Mouse (Mus musculus) liver, embryonic 16.5 days (tissue): Measurements from ENCODE around the gene Fbxo46. TPM values are rescaled to one million over a fixed set of nuclear protein-coding genes. Genes with fewer than 3 reads are reported as not detected.

Experiments used
- ATAC-seq: fragments of 200-750 bp; cut with Nextera tagmentation; 2 replicates; pipeline ENCODE4 v1.8.0; 2017; ENCODE audit warnings: low read depth, mild to moderate bottlenecking, moderate number of reproducible peaks, moderate library complexity
- H3K27ac ChIP-seq: fragments of 300-500 bp; sonication (generic); 2 replicates; pipeline ENCODE4 v1.5.1; 2014; ENCODE audit warnings: mild to moderate bottlenecking, low read length
- H3K27me3 ChIP-seq: fragments of 300-500 bp; sonication (generic); 2 replicates; pipeline ENCODE4 v1.6.1; 2014; ENCODE audit warnings: low read depth, low read length, mixed read lengths; ENCODE audit not compliant: control insufficient read depth, insufficient read depth
- H3K36me3 ChIP-seq: fragments of 300-500 bp; sonication (generic); 2 replicates; pipeline ENCODE4 v1.6.1; 2014; ENCODE audit warnings: mild to moderate bottlenecking; ENCODE audit not compliant: control insufficient read depth, insufficient read depth
- H3K4me1 ChIP-seq: fragments of 300-500 bp; sonication (generic); 2 replicates; pipeline ENCODE4 v1.6.1; 2014; ENCODE audit warnings: low read depth, low read length, mixed read lengths; ENCODE audit not compliant: control insufficient read depth
- H3K4me2 ChIP-seq: fragments of 300-500 bp; sonication (generic); 2 replicates; pipeline ENCODE4 v1.6.1; 2014; ENCODE audit warnings: low read depth, low read length, mixed read lengths
- H3K4me3 ChIP-seq: fragments of 300-500 bp; sonication (generic); 2 replicates; pipeline ENCODE4 v1.5.1; 2014; ENCODE audit warnings: low read depth, mild to moderate bottlenecking, low read length
- H3K9ac ChIP-seq: fragments of 300-500 bp; sonication (generic); 2 replicates; pipeline ENCODE4 v1.6.1; 2014; ENCODE audit warnings: low read depth, low read length
- H3K9me3 ChIP-seq: fragments of 300-500 bp; sonication (generic); replicated peaks from 2 replicates; pipeline ENCODE4 v1.6.1; 2016; ENCODE audit warnings: low read length; ENCODE audit not compliant: control insufficient read depth
- WGBS: fragments of 180-500 bp; shearing (Covaris S2); extraction: QIAGEN DNeasy Blood & Tissue Kit; methylation state at CpG from one replicate; pipeline ENCODE4 v1.1.7; 2014; ENCODE audit not compliant: insufficient replicate concordance; 5-methylcytosine and 5-hydroxymethylcytosine counted together
- polyA plus RNA-seq: library from polyadenylated mRNA; unstranded; fragments of >200 nt; fragmentation: Nextera tagmentation; extraction: Ambion mirVana; gene quantifications from 2 replicates; pipeline ENCODE4 v1.2.1, GENCODE M21; 2015

The Fbxo46 gene
- polyA plus RNA-seq, 1 experiment from 2014 or later: 4.7 TPM

DNA sequence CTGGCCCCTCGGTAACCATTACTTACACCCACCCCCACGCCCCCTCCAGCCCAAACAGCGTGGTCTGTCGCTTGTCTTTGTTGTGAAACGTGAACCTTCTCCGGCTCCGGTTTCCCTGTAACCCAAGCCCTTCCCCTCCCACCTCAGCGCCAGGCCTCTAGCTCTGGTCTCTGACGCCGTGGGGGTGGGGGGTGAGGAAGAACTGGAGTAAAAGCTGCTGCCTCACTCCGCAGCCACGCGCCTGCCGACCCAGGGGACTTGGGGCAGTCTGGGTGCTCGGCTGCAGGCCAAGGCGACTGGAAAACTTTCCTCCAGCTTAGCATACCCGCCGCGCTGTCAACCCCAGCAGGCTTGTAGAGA is 23.9 kb upstream of the Fbxo46 start:
- WGBS: 1% methylated on average over 18 of the region's 19 CpGs
- Histone ChIP-seq H3K27me3 (peaks cover 55% of the 10 kb centered on the region), H3K4me2 (peak overlapping the region; percentile 94), H3K36me3 (no peaks in the 10 kb centered on the region), H3K4me1 (peaks cover 43% of the 10 kb centered on the region), H3K9ac (peak overlapping the region; percentile 21; the same call in 1 of the 2 replicates), H3K4me3 (peak overlapping the region; percentile 67), H3K27ac (no peak overlapping the region), H3K9me3 (no peaks in the 10 kb centered on the region)
- no peak for ATAC-seq

DNA sequence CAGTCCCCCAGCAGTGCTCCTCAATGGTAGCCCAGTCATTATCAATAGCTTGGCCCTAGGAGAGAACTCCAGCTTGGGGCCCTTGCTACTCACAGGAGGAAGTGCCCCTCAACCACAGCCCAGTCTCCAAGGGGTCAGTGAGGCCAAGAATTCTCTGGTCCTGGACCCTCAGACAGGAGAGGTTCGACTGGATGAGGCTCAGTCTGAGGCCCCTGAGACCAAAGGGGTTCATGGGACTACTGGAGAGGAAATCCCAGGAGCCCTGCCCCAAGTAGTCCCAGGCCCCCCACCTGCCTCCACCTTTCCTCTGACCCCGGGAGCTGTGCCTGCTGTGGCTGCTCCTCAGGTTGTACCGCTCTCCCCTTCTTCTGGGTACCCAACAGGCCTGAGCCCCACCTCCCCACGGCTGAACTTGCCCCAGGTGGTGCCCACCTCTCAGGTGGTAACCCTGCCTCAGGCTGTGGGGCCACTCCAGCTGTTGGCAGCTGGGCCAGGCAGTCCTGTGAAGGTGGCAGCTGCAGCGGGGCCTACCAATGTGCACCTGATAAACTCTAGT is 23.2 kb upstream of the Fbxo46 start:
- H3K36me3 ChIP-seq: no peaks in the 10 kb centered on the region
- no peak for ATAC-seq
- H3K9me3 ChIP-seq: no peaks in the 10 kb centered on the region
- no peak overlapping the region for H3K27ac ChIP-seq
- peaks cover 43% of the 10 kb centered on the region for H3K4me1 ChIP-seq
- H3K27me3 ChIP-seq: peaks cover 47% of the 10 kb centered on the region
- H3K4me2 ChIP-seq: peak overlapping the region; percentile 94
- H3K9ac ChIP-seq: no peak overlapping the region
- no peak overlapping the region for H3K4me3 ChIP-seq
- 55% methylated on average over 5 of the region's 5 CpGs for WGBS

DNA sequence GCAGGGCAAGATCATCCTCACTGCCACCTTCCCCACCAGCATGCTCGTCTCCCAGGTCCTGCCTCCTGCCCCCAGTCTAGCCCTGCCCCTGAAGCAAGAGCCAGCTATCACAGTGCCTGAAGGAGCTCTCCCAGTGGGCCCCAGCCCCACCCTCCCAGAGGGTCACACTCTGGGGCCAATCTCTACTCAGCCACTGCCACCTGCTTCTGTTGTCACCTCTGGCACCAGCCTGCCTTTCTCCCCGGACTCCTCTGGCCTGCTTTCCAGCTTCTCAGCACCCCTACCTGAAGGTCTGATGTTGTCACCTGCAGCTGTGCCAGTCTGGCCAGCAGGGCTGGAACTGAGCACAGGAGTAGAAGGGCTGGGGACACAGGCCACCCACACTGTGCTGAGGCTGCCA is 22.4 kb upstream of the Fbxo46 start:
- no peaks in the 10 kb centered on the region for H3K36me3 ChIP-seq
- 23% methylated on average over 2 of the region's 2 CpGs for WGBS
- peaks cover 42% of the 10 kb centered on the region for H3K4me1 ChIP-seq
- H3K27me3 ChIP-seq: peaks cover 40% of the 10 kb centered on the region
- no peaks in the 10 kb centered on the region for H3K9me3 ChIP-seq
- H3K4me2 ChIP-seq: no peak overlapping the region
- H3K27ac ChIP-seq: no peak overlapping the region
- no peak overlapping the region for H3K4me3 ChIP-seq
- no peak overlapping the region for H3K9ac ChIP-seq
- ATAC-seq: no peak

DNA sequence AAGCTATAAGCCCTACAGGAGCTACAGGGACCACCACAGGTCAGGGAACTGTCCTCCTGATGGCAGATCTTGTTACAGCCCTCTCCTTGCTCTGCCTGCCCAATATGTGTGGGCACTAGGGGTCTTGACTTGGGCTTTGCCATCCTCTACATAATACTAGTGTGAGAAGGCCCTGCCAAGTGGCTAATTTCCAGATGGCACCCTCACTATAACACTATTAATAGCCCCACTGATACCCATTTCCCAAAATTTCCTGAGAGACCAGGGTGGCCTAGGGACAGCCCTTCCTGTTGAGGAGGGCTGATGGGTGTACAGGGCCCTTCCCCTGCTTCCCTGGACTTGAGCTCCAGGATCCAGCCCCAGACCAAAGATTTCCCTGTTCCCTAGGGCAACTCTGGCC is 21.8 kb upstream of the Fbxo46 start:
- H3K4me1 ChIP-seq: peaks cover 35% of the 10 kb centered on the region
- ATAC-seq: no peak
- no peak overlapping the region for H3K4me3 ChIP-seq
- H3K9me3 ChIP-seq: no peaks in the 10 kb centered on the region
- no peak overlapping the region for H3K9ac ChIP-seq
- no peaks in the 10 kb centered on the region for H3K36me3 ChIP-seq
- peaks cover 34% of the 10 kb centered on the region for H3K27me3 ChIP-seq
- H3K4me2 ChIP-seq: no peak overlapping the region
- no peak overlapping the region for H3K27ac ChIP-seq

DNA sequence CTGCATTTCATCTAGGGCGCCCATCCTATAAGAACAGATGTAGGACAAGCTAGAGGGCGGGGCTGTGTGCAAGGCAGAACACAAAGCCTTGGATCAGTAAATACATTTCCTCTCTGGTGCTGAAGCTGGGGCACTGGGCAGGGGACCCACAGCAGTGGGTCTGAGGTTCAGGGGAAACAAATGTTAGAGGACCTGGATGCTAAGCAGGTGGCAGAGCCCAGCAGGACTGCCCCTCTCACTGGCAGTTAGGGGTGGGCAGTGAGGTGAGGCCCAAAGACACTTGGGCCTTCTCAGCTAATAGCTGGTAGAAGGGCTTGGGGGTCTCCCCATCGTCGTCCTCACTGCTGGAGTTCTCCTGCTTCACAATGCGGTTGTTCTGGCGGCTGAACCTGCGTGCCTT is 20.8 kb upstream of the Fbxo46 start:
- H3K27ac ChIP-seq: no peak overlapping the region
- no peak overlapping the region for H3K4me3 ChIP-seq
- no peaks in the 10 kb centered on the region for H3K9me3 ChIP-seq
- 53% methylated on average over 7 of the region's 7 CpGs for WGBS
- no peak overlapping the region for H3K9ac ChIP-seq
- H3K27me3 ChIP-seq: peaks cover 31% of the 10 kb centered on the region
- no peak overlapping the region for H3K4me2 ChIP-seq
- peaks cover 31% of the 10 kb centered on the region for H3K4me1 ChIP-seq
- no peak for ATAC-seq
- H3K36me3 ChIP-seq: no peaks in the 10 kb centered on the region

DNA sequence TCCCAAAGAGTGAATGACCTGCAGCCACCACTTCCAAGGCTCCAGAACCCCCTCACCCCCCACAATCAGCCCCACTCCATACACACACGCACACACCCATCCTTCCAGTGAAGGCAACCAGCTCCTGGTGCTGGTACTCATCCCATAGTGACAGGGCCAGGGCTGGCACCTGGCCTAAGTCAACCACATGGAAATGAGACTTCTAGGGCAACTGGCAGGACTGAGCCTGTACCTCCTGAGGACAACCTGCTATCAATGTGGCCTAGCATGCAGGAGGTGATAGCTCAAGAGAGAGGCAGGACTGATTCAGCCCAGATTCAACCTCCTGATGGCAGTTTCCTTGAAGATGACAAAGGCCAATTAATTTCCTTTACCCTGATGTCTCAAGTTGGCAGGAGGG is 19.4 kb upstream of the Fbxo46 start:
- no peak overlapping the region for H3K4me2 ChIP-seq
- peaks cover 21% of the 10 kb centered on the region for H3K27me3 ChIP-seq
- WGBS: 65% methylated on average over 1 of the region's 1 CpGs

DNA sequence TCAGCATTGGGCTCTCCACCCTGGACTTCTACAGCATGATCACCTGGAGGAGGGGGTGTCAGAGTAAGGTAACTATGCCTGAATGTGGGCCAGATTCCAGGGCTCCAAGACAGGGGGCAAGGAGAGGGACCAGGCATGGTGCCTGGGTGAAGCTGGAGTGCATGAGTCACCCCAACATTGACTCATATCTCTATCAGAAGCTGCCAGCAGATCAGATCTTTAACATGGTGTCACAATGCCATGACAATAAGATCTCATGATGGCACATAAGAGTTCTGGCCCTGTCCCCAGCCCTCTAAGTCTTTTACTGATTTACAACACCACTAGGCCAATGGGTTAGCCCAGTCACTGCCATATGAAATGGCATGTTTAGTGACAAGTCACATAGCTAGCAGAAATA is 15.9 kb upstream of the Fbxo46 start:
- Histone ChIP-seq H3K27me3 (no peaks in the 10 kb centered on the region; the same call in none of the 2 replicates), H3K9ac (no peak overlapping the region), H3K4me1 (no peaks in the 10 kb centered on the region), H3K9me3 (no peaks in the 10 kb centered on the region), H3K27ac (no peak overlapping the region), H3K4me3 (no peak overlapping the region), H3K36me3 (no peaks in the 10 kb centered on the region), H3K4me2 (no peak overlapping the region)
- no peak for ATAC-seq

More for the DNA sequence above, 19.4 kb upstream of the Fbxo46 start:
- Histone ChIP-seq H3K4me3 (no peak overlapping the region), H3K4me1 (peaks cover 20% of the 10 kb centered on the region), H3K9ac (no peak overlapping the region), H3K36me3 (no peaks in the 10 kb centered on the region), H3K27ac (no peak overlapping the region), H3K9me3 (no peaks in the 10 kb centered on the region)
- no peak for ATAC-seq

DNA sequence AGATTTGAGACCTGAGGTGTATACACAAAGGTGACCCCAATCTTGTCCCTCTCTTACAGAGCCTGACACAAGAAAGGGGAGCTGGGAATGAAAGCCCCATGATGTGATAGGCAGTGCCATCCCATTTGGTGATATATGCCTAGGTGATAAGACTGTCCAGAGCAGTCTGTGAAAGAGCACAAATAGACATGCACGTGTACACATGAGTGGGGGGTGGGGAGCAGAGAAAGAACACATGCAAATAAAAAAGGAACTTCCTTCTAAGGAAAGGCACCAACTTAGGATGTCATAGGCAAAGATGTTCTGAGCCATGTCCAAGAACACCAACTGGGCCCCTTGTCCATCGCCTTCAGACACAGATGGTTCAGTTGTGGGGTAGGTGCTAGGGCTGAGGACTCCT is 15.2 kb upstream of the Fbxo46 start:
- Histone ChIP-seq H3K4me2 (no peak overlapping the region), H3K4me3 (no peak overlapping the region), H3K9ac (no peak overlapping the region), H3K27me3 (no peaks in the 10 kb centered on the region; the same call in none of the 2 replicates), H3K36me3 (no peaks in the 10 kb centered on the region), H3K9me3 (no peaks in the 10 kb centered on the region), H3K27ac (no peak overlapping the region), H3K4me1 (no peaks in the 10 kb centered on the region)
- ATAC-seq: no peak
- WGBS: 50% methylated on average over 2 of the region's 2 CpGs

DNA sequence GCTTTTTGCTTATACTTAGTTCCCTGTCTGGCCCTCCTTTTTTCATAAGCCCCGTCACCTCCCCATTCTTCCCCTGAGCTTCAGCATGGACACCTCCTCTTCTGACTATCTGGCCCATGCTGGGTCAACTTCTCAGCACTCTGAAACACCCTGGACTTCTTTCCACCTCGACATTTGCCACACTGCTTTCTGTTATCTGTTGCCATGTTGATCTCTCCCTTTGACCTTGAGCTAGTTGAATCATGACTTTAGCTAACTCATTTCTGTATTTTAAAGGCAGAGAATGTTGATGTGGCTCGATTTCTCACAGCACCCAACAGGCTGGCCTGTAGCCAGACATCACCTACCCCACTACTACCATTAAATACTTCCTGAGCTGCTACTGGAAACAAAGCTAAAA is 12.2 kb upstream of the Fbxo46 start:
- H3K27me3 ChIP-seq: no peaks in the 10 kb centered on the region; the same call in 1 of the 2 replicates
- H3K4me2 ChIP-seq: no peak overlapping the region
- no peak overlapping the region for H3K27ac ChIP-seq
- no peak overlapping the region for H3K9ac ChIP-seq
- no peak for ATAC-seq
- 29% methylated on average over 3 of the region's 3 CpGs for WGBS
- H3K36me3 ChIP-seq: no peaks in the 10 kb centered on the region
- no peaks in the 10 kb centered on the region for H3K9me3 ChIP-seq
- no peaks in the 10 kb centered on the region for H3K4me1 ChIP-seq
- H3K4me3 ChIP-seq: no peak overlapping the region
